Mouse (Mus musculus) neutrophil, adult 65 days (primary cell): ENCODE measurements around the gene Cramp1l. TPM values are rescaled to one million over a fixed set of nuclear protein-coding genes. Genes with fewer than 3 reads are reported as not detected.

ENCODE experiments used
- total RNA-seq: library from RNA; stranded (reverse); gene quantifications from 2 replicates; pipeline ENCODE4 v1.2.4, GENCODE M21; 2023

The Cramp1l gene
- 25.7 and 40.7 TPM in 2 replicates for total RNA-seq

GRCm38 (mm10) chr17:25015655-25016291, at the start of gene Cramp1l, which contains the start of gene Ift140:
Cramp1l (minus strand) TSS chr17:25015788.
Ift140 (plus strand) TSS chr17:25016085.

GRCm38 (mm10) chr17:24960135-24960851, 55.3 kb downstream of the Cramp1l start, which contains the start of gene Jpt2:
Jpt2 (minus strand) TSS chr17:24960689.

GRCm38 (mm10) chr17:24936259-24937237, 79.0 kb downstream of the Cramp1l start, which contains the start of gene Mapk8ip3:
Mapk8ip3 (minus strand) TSS chr17:24936977.

Other genes with a start within 250 kb of the Cramp1l start
- not detected in 2 replicates for gene Meiob, start 211.5 kb downstream of the Cramp1l start, total RNA-seq
- 34.8 and 35.3 TPM in 2 replicates for gene Hagh, start 175.6 kb downstream of the Cramp1l start, total RNA-seq
- 1.5 and 2.2 TPM in 2 replicates for gene Fahd1, start 165.4 kb downstream of the Cramp1l start, total RNA-seq
- 0.32 and 0.36 TPM in 2 replicates for gene Igfals, start 149.8 kb downstream of the Cramp1l start, total RNA-seq
- gene Nubp2, start 129.4 kb downstream of the Cramp1l start, total RNA-seq, result 51.2 and 59.0 TPM in 2 replicates
- 25.3 and 35.4 TPM in 2 replicates for gene Spsb3, start 129.1 kb downstream of the Cramp1l start, total RNA-seq
- 10.1 and 11.6 TPM in 2 replicates for gene Eme2, start 120.7 kb downstream of the Cramp1l start, total RNA-seq
- gene Mrps34, start 120.7 kb downstream of the Cramp1l start, total RNA-seq, result 12.9 and 15.4 TPM in 2 replicates
- gene Nme3, start 119.3 kb downstream of the Cramp1l start, total RNA-seq, result 15.7 and 16.5 TPM in 2 replicates
- 70.4 and 91.3 TPM in 2 replicates for gene Mapk8ip3, start 78.8 kb downstream of the Cramp1l start, total RNA-seq
- gene Jpt2, start 55.1 kb downstream of the Cramp1l start, total RNA-seq, result 26.3 and 30.8 TPM in 2 replicates
- 8.9 and 12.3 TPM in 2 replicates for gene Ift140, start 297 bp upstream of the Cramp1l start, total RNA-seq
- not detected in 2 replicates for gene Tmem204, start 67.8 kb upstream of the Cramp1l start, total RNA-seq
- gene Telo2, start 100.2 kb upstream of the Cramp1l start, total RNA-seq, result 5.9 and 8.6 TPM in 2 replicates
- gene Ptx4, start 105.0 kb upstream of the Cramp1l start, total RNA-seq, result not detected in 2 replicates
- gene Clcn7, start 117.6 kb upstream of the Cramp1l start, total RNA-seq, result 17.0 and 29.6 TPM in 2 replicates
- gene Ccdc154, start 146.7 kb upstream of the Cramp1l start, total RNA-seq, result not detected in 2 replicates
- not detected in 2 replicates for gene Gm38655, start 159.7 kb upstream of the Cramp1l start, total RNA-seq
- 5.5 and 6.8 TPM in 2 replicates for gene BC003965, start 168.8 kb upstream of the Cramp1l start, total RNA-seq
- 18.6 and 26.5 TPM in 2 replicates for gene Unkl, start 172.6 kb upstream of the Cramp1l start, total RNA-seq
- gene Gnptg, start 224.3 kb upstream of the Cramp1l start, total RNA-seq, result 12.1 and 18.8 TPM in 2 replicates
- 5.8 and 8.9 TPM in 2 replicates for gene Tsr3, start 224.4 kb upstream of the Cramp1l start, total RNA-seq
- 4.4 and 6.8 TPM in 2 replicates for gene Baiap3, start 240.6 kb upstream of the Cramp1l start, total RNA-seq